In the genomic region with DNA sequence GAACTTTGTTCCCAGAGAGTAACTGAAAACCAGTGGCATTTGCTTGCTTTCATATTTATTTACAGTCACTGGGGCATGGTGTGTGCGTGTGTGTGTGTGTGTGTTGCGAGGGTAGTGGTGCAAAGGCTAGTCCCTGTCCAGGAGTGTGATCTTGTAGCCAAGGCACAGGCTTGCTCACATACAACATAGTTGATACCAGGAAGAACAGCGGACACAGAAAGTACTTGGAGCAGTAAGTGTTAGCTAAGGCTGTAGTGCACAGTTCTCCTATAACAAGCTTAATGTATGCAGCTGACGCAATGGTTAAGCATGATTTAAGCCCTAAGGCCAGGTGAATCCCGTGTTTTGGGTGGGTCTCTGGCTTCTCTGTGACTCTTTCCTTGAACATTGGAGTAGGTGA, we compare ENCODE assay signal across 10 mouse cellular contexts. TPM values are rescaled to one million over a fixed set of nuclear protein-coding genes. Genes with fewer than 3 reads are reported as not detected.
DNase-seq lines count a peak whose midpoint lies in the region; ATAC-seq and TF ChIP-seq lines count a peak whose summit lies in the region.
"Not testable (repeated sequence)": the region's sequence is repeated elsewhere in the genome, so short reads cannot be mapped to it uniquely, and the experiment has no call there.
"Had no signal": no experiment of that assay in that cellular context is flagged by ENCODE, and none has a peak within 500 bp of the region (broad histone marks: within the 10 kb centered on the region; RNA-seq: fewer than 3 reads in every experiment).

No protein-coding gene starts in this region.

- DNase-seq in 416B (ENCODE audit: low read depth), result peak; percentile 14
- DNase-seq in forebrain, embryonic 14.5 days (ENCODE audit: low spot score); heart, postnatal 0 days (ENCODE audit: low spot score); liver, embryonic 13.5 days: not testable (repeated sequence)
- peak; percentile 18 for DNase-seq in skeletal muscle tissue, adult 2 months (ENCODE audit: low read depth, low spot score)

- whole genome bisulfite sequencing in forebrain, embryonic 14.5 days, result 35% methylated on average over 5 of the region's 5 CpGs
- 16% methylated on average over 4 of the region's 5 CpGs for WGBS in heart, postnatal 0 days
- 16% methylated on average over 5 of the region's 5 CpGs for WGBS in kidney, embryonic 14.5 days
- WGBS in liver, embryonic 13.5 days (ENCODE audit: insufficient replicate concordance), result 20% methylated on average over 5 of the region's 5 CpGs
- 24% methylated on average over 5 of the region's 5 CpGs for WGBS in midbrain, embryonic 12.5 days

- not testable (repeated sequence) for H3K27ac ChIP-seq in cortical plate, adult 2 months (ENCODE audit: insufficient read depth, low read length); forebrain, embryonic 14.5 days (ENCODE audit: low read depth, low read length); kidney, embryonic 14.5 days (ENCODE audit: low read depth, low read length); liver, embryonic 13.5 days; midbrain, embryonic 12.5 days (replicated peaks)
- peak overlapping the region; percentile 72 for H3K27ac ChIP-seq in heart, postnatal 0 days (ENCODE audit: low read depth)

- not testable (repeated sequence) for H3K36me3 ChIP-seq in forebrain, embryonic 14.5 days (ENCODE audit: control insufficient read depth, insufficient read depth, low read length); heart, postnatal 0 days (replicated peaks; ENCODE audit: control insufficient read depth, insufficient read depth, low read length); kidney, embryonic 14.5 days (ENCODE audit: control insufficient read depth, insufficient read depth, low read length); liver, embryonic 13.5 days; midbrain, embryonic 12.5 days

- not testable (repeated sequence) for TF ChIP-seq POLR2A in cortical plate, adult 2 months (IDR thresholded peaks at IDR 0.05; ENCODE audit: extremely low read depth, insufficient read depth, low read length)

- H3K9ac ChIP-seq in forebrain, embryonic 14.5 days (ENCODE audit: low read length), result peak overlapping the region; percentile 59; the same call in 1 of the 2 replicates
- peak overlapping the region; percentile 61 for H3K9ac ChIP-seq in heart, postnatal 0 days (replicated peaks; ENCODE audit: low read depth, low read length)
- H3K9ac ChIP-seq in kidney, embryonic 14.5 days (ENCODE audit: low read depth, low read length), result not testable (repeated sequence)
- peak overlapping the region; percentile 75 for H3K9ac ChIP-seq in liver, embryonic 13.5 days
- H3K9ac ChIP-seq in midbrain, embryonic 12.5 days (replicated peaks), result 0 out of 2 replicates have a peak overlapping the region, but pooled peaks have one; percentile 53

- H3K27me3 ChIP-seq in forebrain, embryonic 14.5 days (replicated peaks; ENCODE audit: control insufficient read depth, insufficient read depth, low read length); heart, postnatal 0 days (ENCODE audit: control insufficient read depth, insufficient read depth, low read length); kidney, embryonic 14.5 days (ENCODE audit: control insufficient read depth, insufficient read depth, low read length); liver, embryonic 13.5 days; midbrain, embryonic 12.5 days: not testable (repeated sequence)

- H3K4me3 ChIP-seq in cortical plate, adult 2 months (ENCODE audit: insufficient read depth, low read length), result peak overlapping the region; percentile 42; the same call in 1 of the 2 replicates
- peak overlapping the region; percentile 41 for H3K4me3 ChIP-seq in forebrain, embryonic 14.5 days (ENCODE audit: low read depth, low read length)
- peak overlapping the region; percentile 60 for H3K4me3 ChIP-seq in heart, postnatal 0 days (ENCODE audit: low read depth, low read length)
- peak overlapping the region; percentile 52 for H3K4me3 ChIP-seq in kidney, embryonic 14.5 days (ENCODE audit: low read length)
- H3K4me3 ChIP-seq in liver, embryonic 13.5 days (replicated peaks), result peak overlapping the region; percentile 67
- peak overlapping the region; percentile 54 for H3K4me3 ChIP-seq in midbrain, embryonic 12.5 days

- H3K4me2 ChIP-seq in forebrain, embryonic 14.5 days (ENCODE audit: low read length), result peak overlapping the region; percentile 50
- peak overlapping the region; percentile 62 for H3K4me2 ChIP-seq in heart, postnatal 0 days (ENCODE audit: low read depth, low read length)
- peak overlapping the region; percentile 41 for H3K4me2 ChIP-seq in kidney, embryonic 14.5 days (replicated peaks; ENCODE audit: low read depth, low read length)
- peak overlapping the region; percentile 78 for H3K4me2 ChIP-seq in liver, embryonic 13.5 days
- H3K4me2 ChIP-seq in midbrain, embryonic 12.5 days (replicated peaks), result peak overlapping the region; percentile 53

- not testable (repeated sequence) for H3K4me1 ChIP-seq in cortical plate, adult 2 months (ENCODE audit: control insufficient read depth, insufficient read depth, low read length); forebrain, embryonic 14.5 days (ENCODE audit: control insufficient read depth, insufficient read depth, low read length); heart, postnatal 0 days (ENCODE audit: control insufficient read depth, insufficient read depth); kidney, embryonic 14.5 days (ENCODE audit: control insufficient read depth, insufficient read depth, low read length); liver, embryonic 13.5 days (replicated peaks); midbrain, embryonic 12.5 days

- TF ChIP-seq CTCF in cortical plate, adult 2 months (IDR thresholded peaks at IDR 0.05; ENCODE audit: extremely low read depth, insufficient read depth, low read length); heart, postnatal 0 days (IDR thresholded peaks at IDR 0.05; ENCODE audit: low read depth): not testable (repeated sequence)

- TF ChIP-seq EP300 in heart, postnatal 0 days (IDR thresholded peaks at IDR 0.05; ENCODE audit: low read depth), result not testable (repeated sequence)

- peak; percentile 8; the same call in 1 of the 2 replicates for ATAC-seq in forebrain, embryonic 14.5 days
- ATAC-seq in heart, postnatal 0 days (ENCODE audit: insufficient read depth, low read depth); kidney, embryonic 14.5 days (ENCODE audit: low FRiP score, low TSS enrichment); liver, embryonic 13.5 days (ENCODE audit: low read depth); midbrain, embryonic 12.5 days (ENCODE audit: low FRiP score, low read depth): not testable (repeated sequence)

- H3K9me3 ChIP-seq in forebrain, embryonic 14.5 days (replicated peaks; ENCODE audit: control insufficient read depth, low read length); heart, postnatal 0 days (replicated peaks; ENCODE audit: control insufficient read depth, low read length); kidney, embryonic 14.5 days (ENCODE audit: control insufficient read depth, low read length); liver, embryonic 13.5 days (replicated peaks); midbrain, embryonic 12.5 days: not testable (repeated sequence)

RNA-seq across cellular contexts. Expression of a gene that starts 0.7 kb away (rescaled TPM):
- 0.91 and 1.5 TPM in 2 replicates for polyA plus RNA-seq in cortical plate, adult 2 months (2012; rRNA removed)
- 0.40 TPM in 1 of 2 replicates, not detected in the other for polyA plus RNA-seq in forebrain, embryonic 14.5 days (2014; fragmentation: Nextera tagmentation; extraction: Ambion mirVana)
- not detected in 2 replicates for total RNA-seq in heart, postnatal 0 days (2014; rRNA removed; ENCODE audit: low replicate concordance)
- 0.05 and 0.10 TPM in 2 replicates for polyA plus RNA-seq in heart, postnatal 0 days (2015; fragmentation: Nextera tagmentation; extraction: Ambion mirVana)
- 0.16 TPM in 1 of 2 replicates, not detected in the other for polyA plus RNA-seq in kidney, embryonic 14.5 days (2014; fragmentation: Nextera tagmentation; extraction: Ambion mirVana)
- polyA plus RNA-seq in liver, embryonic 13.5 days (2015; fragmentation: Nextera tagmentation; extraction: Ambion mirVana), result 0.09 TPM in 1 of 2 replicates, not detected in the other
- polyA plus RNA-seq in midbrain, embryonic 12.5 days (2016; fragmentation: Nextera tagmentation; extraction: Ambion mirVana), result 0.36 TPM in 1 of 2 replicates, not detected in the other
- total RNA-seq: gastrocnemius, postnatal 36 days had no signal
- polyA plus RNA-seq: C2C12 had no signal

RNA-seq across cellular contexts. Expression of a gene that starts 8.9 kb away (rescaled TPM):
- 93.9 and 108 TPM in 2 replicates for polyA plus RNA-seq in cortical plate, adult 2 months (2012; rRNA removed)
- 93.3 and 108 TPM in 2 replicates for polyA plus RNA-seq in forebrain, embryonic 14.5 days (2014; fragmentation: Nextera tagmentation; extraction: Ambion mirVana)
- 106 and 142 TPM in 2 replicates for total RNA-seq in heart, postnatal 0 days (2014; rRNA removed; ENCODE audit: low replicate concordance)
- polyA plus RNA-seq in heart, postnatal 0 days (2015; fragmentation: Nextera tagmentation; extraction: Ambion mirVana), result 331 and 343 TPM in 2 replicates
- 256 and 257 TPM in 2 replicates for polyA plus RNA-seq in kidney, embryonic 14.5 days (2014; fragmentation: Nextera tagmentation; extraction: Ambion mirVana)
- polyA plus RNA-seq in liver, embryonic 13.5 days (2015; fragmentation: Nextera tagmentation; extraction: Ambion mirVana), result 101 and 107 TPM in 2 replicates
- polyA plus RNA-seq in midbrain, embryonic 12.5 days (2016; fragmentation: Nextera tagmentation; extraction: Ambion mirVana), result 97.5 and 97.6 TPM in 2 replicates

RNA-seq across cellular contexts. Expression of a gene that starts 18.4 kb away (rescaled TPM):
- 34.1 and 36.6 TPM in 2 replicates for polyA plus RNA-seq in cortical plate, adult 2 months (2012; rRNA removed)
- polyA plus RNA-seq in forebrain, embryonic 14.5 days (2014; fragmentation: Nextera tagmentation; extraction: Ambion mirVana), result 59.8 and 65.3 TPM in 2 replicates
- 14.6 and 15.7 TPM in 2 replicates for total RNA-seq in heart, postnatal 0 days (2014; rRNA removed; ENCODE audit: low replicate concordance)
- polyA plus RNA-seq in heart, postnatal 0 days (2015; fragmentation: Nextera tagmentation; extraction: Ambion mirVana), result 16.2 and 16.3 TPM in 2 replicates
- polyA plus RNA-seq in kidney, embryonic 14.5 days (2014; fragmentation: Nextera tagmentation; extraction: Ambion mirVana), result 59.9 and 80.2 TPM in 2 replicates
- 13.7 and 15.2 TPM in 2 replicates for polyA plus RNA-seq in liver, embryonic 13.5 days (2015; fragmentation: Nextera tagmentation; extraction: Ambion mirVana)
- 56.6 and 57.3 TPM in 2 replicates for polyA plus RNA-seq in midbrain, embryonic 12.5 days (2016; fragmentation: Nextera tagmentation; extraction: Ambion mirVana)

RNA-seq across cellular contexts. Expression of a gene that starts 30.9 kb away (rescaled TPM):
- polyA plus RNA-seq in cortical plate, adult 2 months (2012; rRNA removed), result 27.7 TPM in 2 replicates
- polyA plus RNA-seq in forebrain, embryonic 14.5 days (2014; fragmentation: Nextera tagmentation; extraction: Ambion mirVana), result 57.7 and 60.2 TPM in 2 replicates
- total RNA-seq in heart, postnatal 0 days (2014; rRNA removed; ENCODE audit: low replicate concordance), result 72.9 and 74.7 TPM in 2 replicates
- 99.8 and 100 TPM in 2 replicates for polyA plus RNA-seq in heart, postnatal 0 days (2015; fragmentation: Nextera tagmentation; extraction: Ambion mirVana)
- 38.6 and 45.0 TPM in 2 replicates for polyA plus RNA-seq in kidney, embryonic 14.5 days (2014; fragmentation: Nextera tagmentation; extraction: Ambion mirVana)
- polyA plus RNA-seq in liver, embryonic 13.5 days (2015; fragmentation: Nextera tagmentation; extraction: Ambion mirVana), result 13.7 and 17.2 TPM in 2 replicates
- 43.9 and 44.9 TPM in 2 replicates for polyA plus RNA-seq in midbrain, embryonic 12.5 days (2016; fragmentation: Nextera tagmentation; extraction: Ambion mirVana)

RNA-seq across cellular contexts. Expression of a gene that starts 46.0 kb away (rescaled TPM):
- polyA plus RNA-seq in cortical plate, adult 2 months (2012; rRNA removed), result 1.7 TPM in 1 of 2 replicates, not detected in the other
- polyA plus RNA-seq in forebrain, embryonic 14.5 days (2014; fragmentation: Nextera tagmentation; extraction: Ambion mirVana), result not detected in 2 replicates
- not detected in 2 replicates for total RNA-seq in heart, postnatal 0 days (2014; rRNA removed; ENCODE audit: low replicate concordance)
- not detected in 2 replicates for polyA plus RNA-seq in heart, postnatal 0 days (2015; fragmentation: Nextera tagmentation; extraction: Ambion mirVana)
- polyA plus RNA-seq in kidney, embryonic 14.5 days (2014; fragmentation: Nextera tagmentation; extraction: Ambion mirVana), result not detected in 2 replicates
- polyA plus RNA-seq in liver, embryonic 13.5 days (2015; fragmentation: Nextera tagmentation; extraction: Ambion mirVana), result not detected in 2 replicates
- not detected in 2 replicates for polyA plus RNA-seq in midbrain, embryonic 12.5 days (2016; fragmentation: Nextera tagmentation; extraction: Ambion mirVana)
- total RNA-seq: gastrocnemius, postnatal 36 days had no signal
- polyA plus RNA-seq: C2C12 had no signal
